Mouse (Mus musculus) kidney, postnatal 10 days (tissue): Measurements from ENCODE around the gene Akap11.
"Not testable (repeated sequence)": the region's sequence is repeated elsewhere in the genome, so short reads cannot be mapped to it uniquely, and the experiment has no call there.

Experiments used
- DNase-seq: peaks from one replicate; pipeline ENCODE4 v3.0.0; 2021; ENCODE audit warnings: mixed read lengths

The Akap11 gene

DNA sequence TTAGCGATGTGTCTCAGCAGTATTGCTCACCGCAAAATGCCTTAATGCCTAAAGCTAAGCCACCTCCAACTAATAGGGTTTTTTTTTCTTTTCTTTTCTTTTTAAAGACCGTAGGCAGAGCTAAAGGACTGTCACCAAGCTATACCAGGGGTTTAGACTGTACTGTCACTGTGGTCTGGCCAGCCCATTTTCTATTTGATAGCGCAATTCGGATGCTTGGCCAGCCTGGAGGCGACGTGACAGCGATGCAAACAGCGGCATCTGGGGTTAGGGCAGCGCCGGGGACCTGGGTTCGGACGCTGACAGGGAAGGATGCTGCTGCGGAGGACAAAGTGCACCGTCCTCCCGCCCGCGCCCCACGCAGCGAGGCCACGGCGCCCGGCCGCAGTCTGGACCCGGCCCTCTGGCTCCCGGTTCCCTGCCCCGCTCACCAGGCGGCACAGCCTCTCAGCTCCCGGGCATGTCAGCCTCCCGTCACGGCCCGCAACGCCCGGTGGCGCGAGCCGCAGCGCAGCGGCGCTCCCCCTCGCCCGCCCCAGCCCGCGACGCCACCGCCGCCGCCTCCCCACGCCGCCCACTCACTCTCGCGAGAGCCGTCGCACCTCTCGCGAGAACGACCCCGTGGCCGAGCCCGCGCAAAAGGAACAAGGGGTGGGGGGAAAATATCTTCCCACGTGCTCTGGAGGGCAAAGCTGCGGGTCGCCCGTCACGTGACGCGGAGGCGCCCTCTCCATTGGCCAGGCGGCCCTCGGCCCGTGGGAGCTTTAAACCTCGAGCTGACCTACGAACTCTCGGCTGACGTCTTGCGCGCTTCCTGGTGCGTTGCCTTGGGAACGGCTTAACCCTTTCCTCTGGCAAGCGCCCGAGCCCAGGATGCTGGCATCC is at the start of gene Akap11:
Gene Akap11 (minus strand): TSS at position 528 of the 885 bp plus-strand sequence.
- DNase-seq: peak; percentile 98

DNA sequence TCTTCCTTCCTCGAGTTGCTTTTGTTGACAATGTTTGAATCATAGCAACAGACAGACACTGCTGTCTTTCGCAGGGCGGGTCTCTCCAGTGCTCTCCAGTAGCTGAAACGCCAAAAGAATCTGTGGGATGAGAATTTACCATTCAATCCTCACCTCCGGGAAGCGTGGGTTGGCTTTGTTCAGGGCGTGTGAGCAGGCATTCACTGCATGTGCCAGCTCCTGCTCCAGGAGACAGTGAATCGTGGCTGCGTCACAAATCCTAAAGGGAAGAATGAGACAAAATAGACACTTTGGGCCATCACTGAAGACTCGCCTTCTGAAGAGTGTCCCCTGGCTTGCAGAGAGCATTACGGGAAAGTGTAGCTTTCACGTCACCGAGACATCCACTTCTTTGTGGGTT is 47.6 kb upstream of the Akap11 start:
- DNase-seq: no peak

DNA sequence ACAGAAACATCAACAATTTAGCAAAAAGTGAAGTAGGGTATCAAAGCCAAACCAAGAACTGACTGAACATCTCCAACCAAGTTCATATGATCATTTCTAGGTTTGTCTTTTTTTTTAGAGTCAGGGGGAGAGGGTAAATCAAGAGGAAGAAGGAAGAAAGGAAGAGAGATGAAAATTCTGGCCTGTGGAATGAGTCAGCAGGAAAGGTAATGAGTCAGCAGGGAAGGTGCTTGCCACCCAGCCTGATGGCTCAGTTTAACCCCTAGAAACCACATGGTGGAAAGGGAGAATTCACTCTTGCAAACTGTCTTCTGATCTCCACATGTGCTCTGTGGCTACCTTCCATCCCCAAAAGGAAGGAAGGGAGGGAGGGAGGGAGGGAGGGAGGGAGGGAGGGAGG is 46.6 kb upstream of the Akap11 start:
- no peak for DNase-seq

DNA sequence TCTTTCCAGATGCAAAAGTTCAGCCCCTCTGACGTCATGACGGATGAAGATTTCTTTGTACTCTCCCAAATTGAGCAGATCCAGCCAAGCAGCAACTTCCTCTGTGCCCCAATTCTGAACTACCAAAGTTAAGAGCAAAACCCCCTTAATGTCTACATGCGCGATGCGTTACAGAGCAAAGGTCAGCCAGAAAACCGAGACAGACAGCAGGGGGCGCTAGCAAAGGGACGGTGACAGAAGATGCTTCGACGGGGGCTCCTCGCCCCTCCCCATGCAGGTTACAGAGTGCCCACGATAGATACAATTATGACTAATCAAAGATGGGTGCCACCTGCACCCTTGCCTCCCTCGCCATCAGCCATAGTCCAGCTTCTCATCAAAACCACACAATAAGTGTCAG is 39.3 kb upstream of the Akap11 start:
- DNase-seq: peak; percentile 24

DNA sequence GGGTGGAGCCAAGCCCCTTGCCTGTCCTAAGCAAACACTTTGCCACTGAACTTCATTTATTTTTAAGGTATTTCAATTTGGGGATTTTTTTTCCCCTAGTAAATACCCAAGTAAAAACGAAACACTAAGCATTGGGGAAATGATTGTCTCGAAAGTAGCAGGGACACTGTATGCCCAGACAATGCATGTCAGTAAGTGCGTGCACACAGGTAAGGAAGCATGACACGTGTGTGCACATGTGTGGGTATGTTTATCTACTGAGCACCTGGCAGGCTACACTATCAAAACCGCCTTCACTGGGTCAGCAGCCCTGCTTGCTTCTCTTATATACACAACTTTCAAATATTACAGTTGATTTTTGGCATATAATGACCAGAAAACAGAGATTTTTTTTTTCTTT is 31.8 kb upstream of the Akap11 start:
- no peak for DNase-seq

DNA sequence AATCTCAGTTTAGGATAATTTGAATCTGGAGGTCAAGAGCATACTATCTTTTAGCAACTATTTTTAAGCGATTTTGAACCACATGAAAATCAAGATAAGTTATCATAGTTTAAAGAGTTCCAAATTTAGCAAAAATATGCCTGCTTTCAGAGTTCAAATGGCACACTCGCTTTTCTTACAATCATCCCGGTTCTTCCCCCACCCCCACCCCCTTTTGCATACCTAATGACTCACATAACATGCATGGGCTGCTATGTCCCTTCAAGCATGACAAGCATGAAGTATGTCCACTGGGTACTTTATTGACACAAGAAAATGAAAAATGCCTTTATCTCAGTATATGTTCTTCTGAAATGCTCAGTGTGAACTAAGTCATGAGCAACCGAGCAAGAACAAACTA is 29.8 kb upstream of the Akap11 start:
- no peak for DNase-seq

DNA sequence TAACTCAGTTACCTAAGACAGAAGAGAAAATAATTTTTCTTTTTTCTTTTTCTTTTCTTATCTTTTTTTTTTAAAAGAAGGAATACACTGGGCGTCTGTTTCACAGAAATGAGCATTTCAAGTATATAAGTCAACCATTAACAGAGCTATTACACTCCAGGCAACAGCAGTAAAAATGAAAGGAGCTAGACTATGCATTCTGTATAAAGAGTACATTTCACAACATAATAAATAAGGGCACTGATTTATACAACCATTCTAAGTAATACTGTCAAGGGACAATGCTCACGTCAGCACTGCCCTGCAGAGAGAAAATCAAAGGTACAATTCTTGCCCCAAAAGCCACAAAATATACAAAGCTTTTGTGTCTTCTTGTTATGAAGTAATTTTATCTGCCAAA is 27.7 kb upstream of the Akap11 start:
- DNase-seq: no peak

DNA sequence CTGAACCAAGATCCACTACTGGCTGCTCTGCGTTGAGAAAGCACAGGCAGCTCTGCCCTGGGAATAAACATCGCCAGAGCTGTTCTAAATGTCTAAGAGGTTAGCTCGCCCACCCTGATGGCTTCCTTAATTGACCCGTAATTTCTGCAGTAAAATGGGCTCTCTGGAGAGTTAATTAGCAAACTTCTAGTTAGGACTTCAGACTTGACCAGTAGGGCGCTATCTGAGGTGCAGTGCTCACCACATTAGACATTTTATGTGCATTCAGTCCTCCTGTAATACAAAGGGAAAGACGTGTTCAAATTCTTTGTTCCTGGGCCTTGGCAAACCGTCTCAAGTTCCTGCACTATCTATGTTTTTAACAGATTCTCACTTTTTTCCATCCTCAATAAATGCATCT is 26.6 kb upstream of the Akap11 start:
- no peak for DNase-seq

DNA sequence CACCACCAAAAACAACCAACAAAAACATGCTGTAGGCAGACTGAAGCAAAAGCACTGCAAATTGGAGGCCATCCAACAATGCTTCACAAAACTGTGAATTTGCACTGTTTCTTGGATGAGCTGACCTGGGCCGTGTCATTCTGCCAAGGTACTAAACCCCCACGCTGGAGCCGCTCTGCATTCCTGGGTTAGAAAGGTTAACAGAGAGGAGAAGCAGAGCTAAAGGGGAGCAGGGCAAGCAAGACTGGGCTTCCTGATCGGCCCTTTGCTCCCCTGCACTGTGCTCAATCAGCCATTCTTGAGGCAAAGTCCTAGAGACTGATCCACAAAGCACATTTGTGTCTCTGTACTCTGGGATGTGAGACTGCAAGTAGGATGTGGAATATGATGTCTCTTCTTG is 25.5 kb upstream of the Akap11 start:
- peak; percentile 63 for DNase-seq

DNA sequence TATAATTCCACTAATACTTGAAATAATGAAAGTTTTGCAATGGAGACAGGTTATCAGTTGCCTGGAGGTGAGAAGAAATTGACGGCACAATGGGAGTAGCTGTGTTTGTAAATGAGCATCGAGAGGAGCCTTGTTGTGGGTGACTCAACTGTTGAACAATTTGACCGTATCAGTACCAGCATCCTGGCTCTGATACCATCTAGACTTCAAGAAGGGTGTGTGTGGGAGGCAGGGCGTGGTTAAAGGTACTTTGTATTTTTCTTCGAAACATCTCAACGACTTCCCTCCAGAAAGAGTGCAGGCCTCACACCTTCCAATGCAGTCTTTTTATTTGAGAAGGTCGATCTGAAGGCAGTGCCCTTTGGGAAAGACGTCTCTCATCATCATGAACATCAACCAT is 22.4 kb upstream of the Akap11 start:
- no peak for DNase-seq

DNA sequence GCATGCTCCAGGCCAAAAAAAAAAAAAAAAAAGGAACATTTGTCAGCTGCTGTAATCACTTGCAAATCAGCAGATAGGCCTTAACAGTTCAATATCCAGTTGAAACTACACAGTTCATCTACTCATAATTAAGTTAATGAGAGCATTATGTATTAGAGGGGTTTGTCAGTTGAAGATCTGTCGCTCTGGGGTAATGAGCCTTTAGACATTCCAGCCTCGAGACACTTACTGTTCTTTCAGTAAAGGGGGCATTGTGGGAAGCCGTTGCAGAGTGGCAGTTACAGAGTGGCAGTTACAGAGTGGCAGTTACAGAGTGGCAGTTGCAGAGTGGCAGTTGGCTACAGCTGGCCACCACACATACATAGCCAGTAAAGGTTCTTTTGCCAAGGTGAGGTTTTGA is 18.2 kb upstream of the Akap11 start:
- not testable (repeated sequence) for DNase-seq

DNA sequence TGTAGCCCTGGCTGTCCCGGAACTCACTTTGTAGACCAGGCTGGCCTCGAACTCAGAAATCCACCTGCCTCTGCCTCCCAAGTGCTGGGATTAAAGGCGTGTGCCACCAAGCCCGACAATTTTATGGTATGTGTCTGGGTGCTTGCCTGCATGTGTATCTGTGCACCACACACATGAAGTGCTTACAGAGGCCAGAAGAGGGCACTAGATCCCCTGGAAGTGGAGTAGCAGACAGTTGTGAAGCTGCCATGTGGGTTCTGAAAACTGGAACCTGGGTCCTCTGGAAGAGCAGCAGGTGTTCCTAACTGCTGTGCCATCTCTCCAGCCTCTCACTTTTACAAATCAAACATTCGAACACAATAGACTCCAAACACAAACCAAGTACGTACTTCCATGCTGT is 17.1 kb upstream of the Akap11 start:
- DNase-seq: no peak

DNA sequence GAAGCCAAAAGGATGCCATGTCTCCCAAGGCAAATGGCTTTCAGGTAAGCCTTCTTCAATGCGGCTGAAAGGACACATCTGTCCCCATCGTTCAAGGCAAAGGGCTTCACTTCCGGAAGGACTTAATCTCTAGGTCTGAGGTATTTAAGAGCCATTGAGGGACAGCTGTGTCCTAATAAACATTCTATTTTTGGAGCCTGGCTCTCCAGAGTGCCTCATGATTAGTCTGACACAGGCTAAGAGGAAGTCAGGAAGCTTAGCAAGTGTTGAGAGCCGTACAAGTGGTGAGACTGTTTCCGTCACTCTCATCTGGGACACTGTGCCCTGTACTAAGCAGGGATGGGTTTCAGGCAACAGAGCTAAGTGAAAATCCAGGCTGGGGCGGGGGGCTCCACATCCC is 12.2 kb upstream of the Akap11 start:
- no peak for DNase-seq

DNA sequence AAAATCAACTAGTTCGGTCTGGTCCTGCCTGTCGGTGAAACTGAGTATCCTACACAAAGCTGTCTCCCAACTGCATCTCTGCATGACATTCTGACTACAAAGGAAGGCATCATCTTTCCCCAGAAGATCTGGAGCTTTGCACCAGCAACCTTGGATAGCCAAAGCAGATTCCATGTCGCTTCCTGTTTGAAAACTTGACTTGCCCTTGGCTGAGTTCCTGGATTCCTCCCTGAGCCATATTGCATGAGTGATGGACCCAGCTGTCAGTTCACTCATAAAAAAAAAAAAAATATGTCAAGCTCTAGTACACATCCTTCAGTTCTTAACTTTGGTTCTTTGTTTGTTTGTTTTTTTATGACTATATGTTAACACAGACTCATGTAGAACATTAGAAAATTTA is 4.7 kb upstream of the Akap11 start:
- DNase-seq: peak; percentile 43

DNA sequence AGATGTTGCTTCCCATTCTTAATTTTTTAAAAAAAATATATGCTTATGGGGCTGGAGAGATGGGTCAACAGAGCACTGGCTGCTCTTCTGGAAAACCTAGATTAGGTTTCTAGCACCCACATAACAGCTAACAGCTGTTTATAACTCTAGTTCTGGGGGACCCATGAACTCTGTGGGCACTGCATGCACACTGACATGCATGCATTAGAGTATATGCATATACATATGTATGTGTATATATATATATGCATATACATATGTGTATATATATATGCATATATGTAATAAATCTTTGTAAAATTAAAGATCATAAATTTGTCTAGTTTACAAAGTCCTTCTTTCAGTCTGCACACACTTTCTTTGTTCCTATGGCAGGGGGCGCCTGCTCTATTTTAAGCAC is 3.2 kb upstream of the Akap11 start:
- no peak for DNase-seq

DNA sequence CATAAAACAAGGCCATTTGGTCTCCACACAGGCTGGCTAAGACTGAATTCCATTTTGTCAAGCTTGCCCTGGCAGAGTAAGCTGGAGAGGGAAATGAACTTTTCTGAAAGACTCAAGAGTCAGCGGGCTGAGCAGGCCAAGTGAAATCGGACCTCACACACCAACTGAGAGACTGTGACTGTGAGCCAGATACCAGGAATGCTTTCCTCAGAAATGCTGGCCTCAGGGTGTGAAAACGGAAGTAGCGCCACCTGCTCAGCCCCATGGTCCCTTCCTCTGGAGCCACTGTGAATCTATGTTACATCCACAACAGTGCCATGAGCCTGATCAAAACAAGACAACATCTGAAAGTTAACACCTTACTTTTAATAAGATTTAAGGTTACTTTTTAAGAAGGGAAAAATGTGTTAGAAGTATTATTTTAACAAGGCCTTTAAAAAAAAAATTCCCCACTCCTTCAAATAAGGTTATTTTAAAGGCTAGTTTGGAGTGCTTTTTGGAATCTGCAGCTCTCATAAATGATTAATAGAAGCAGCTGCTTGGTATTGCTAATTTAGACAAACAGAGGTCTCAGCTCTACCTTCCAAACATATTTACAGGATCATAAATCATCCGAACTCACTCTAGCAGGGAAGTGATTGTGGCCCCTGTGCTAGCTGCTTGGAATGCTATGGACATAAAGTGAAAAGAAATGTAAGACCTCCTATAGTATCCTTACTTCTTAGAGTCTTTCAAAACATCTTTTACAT is 2.1 kb upstream of the Akap11 start:
- peak; percentile 59 for DNase-seq

DNA sequence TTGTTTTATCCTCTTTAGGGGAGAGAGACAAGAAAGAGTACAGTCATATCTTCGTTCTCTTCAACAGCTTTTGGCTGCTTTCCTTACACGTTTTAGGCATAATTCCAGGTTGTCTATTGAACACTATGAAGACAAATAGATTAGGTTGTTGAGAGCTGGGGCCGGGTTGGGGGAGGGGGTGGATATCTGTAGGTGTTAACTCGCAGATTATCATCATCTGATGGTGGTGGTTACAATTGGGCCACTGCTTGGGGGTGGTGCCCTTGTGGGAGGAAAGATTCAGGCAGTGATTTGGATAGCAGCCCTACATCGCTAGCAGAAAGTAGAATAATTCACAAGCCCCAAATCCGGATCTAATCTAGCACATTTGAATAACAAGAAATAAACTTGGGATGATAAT is 943 bp upstream of the Akap11 start:
- peak; percentile 31 for DNase-seq

DNA sequence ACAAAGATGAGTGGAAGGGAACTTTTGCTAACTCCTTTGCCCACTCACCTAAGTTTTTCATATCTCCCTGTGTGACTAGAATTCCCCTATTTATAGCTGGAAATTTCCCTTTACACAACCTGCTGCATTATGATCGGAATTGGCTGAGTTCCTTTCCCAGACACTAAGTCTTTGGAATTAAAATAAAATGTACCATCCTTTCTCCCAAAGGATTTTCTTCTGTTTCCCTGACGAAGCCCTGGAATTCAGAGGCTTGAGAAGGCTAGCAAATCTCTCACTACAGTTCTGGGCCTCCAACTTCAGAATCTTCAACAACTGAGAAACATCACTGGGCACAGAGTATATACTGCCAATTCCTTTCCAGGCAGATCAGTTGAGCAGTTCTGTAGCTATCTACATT is 1.2 kb downstream of the Akap11 start:
- no peak for DNase-seq

DNA sequence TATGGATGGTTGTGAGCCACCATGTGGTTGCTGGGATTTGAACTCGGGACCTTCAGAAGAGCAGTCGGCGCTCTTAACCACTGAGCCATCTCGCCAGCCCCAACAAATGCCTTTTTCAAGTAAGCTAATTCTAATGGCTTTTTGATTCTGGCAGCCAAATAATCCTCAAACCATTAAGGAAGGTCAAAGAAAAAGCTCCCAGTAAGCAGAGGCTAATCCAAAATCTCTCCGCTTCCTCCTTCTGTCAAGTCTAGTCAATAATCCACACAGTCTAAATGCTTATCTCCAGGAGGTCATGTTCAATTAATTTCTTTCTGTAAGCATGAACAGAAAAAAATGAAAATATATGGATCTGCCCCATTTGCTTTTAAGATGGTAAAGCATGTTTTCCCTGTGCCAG is 2.0 kb downstream of the Akap11 start:
- DNase-seq: no peak

DNA sequence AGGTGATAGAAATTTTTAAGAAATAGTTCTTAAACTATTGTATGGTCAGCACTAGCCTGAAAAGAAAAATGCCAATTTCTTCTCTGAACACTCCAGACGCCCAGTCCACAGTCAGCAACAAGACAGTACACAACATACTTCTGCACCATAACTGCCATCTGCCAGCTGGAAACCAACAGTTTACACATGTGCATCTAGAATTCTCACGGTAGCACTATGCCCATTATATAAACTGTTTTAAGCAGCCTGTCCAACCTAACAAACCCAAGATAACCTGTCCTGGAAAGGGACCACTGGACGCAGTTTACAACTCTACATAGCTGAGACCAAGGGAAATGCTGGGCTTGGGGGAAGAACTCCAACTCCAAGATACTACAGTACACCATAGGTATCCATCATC is 2.9 kb downstream of the Akap11 start:
- DNase-seq: no peak

DNA sequence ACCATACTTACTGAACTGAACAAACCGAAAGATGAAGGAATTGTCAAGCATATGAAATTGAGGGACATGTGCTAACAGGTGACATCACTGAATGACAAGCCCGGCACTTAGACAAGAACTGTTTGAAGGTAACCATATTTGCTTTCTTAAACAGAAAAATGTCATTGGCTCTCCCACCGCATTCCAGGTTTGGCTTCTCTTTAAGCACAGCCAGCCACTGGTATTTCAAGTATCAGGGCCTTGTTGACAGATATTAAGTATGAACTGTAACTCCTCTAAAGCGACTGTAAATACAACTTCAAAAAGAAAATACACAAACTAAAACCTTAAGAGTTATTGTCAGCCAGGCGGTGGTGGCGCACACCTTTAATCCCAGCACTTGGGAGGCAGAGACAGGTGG is 4.3 kb downstream of the Akap11 start:
- no peak for DNase-seq

DNA sequence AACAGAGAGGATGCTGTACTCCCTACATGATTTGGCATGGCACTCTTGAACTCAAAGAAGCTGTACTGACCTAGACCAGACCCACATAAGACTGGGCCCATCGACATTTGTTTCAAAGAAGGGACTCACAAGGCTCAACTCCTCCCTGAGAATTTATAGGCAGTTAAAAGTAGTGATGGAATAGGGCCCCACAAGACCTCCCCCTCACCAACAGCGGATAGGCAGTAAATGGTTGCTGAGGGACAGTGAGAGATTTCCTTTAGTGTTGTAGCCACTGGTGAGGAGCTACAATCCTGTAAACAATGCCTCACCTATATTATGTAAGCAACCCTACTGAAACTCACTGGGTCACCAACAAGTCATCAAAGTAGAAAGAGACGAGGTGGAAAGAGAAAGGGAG is 6.4 kb downstream of the Akap11 start:
- DNase-seq: no peak

DNA sequence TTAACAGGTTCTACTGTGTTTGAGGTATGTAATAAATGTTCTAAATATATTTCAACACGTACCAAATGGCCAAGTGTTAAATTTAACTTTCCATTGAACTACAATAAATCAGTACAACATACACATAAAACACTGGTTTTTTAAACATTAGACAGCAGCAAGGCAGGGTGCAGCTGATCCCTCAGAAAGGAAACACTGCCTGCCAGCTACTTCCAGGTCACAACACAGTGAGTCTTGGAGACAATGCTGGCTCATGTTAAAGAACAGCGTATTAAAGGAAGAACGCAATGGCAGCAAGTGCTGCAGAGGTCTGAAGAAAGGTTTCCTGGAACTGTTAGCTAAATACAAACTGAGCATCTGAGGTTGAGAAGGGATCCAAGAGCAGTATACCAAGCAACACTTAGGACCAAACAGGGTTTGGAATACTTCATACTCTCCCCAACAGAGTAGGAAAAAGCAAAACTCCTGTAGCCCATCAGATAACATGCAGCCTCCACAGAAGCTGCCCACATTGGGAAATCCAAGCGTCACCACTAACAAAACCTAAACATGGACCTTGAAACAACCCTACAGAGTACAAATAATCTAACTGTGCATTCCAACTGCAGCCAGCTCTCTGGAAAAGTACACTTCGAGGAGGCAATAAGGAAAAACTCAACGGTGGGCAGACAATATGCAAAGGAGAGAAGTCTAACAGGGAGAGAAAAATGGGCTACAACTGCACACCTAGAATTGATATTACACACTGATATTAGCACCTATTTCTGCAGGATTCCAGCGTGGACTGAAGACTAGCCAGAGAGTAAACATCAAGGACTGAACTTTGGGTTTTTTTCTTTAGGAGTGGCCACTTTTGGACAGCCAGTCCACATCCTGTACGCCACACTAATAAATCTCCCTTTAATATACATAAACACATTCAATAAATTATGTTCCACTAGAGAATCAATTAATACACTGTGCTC is 7.9 kb downstream of the Akap11 start:
- DNase-seq: peak; percentile 47
